Mouse (Mus musculus) cerebellum, adult 11-12 months (tissue): ENCODE measurements around the gene Prr18.

Experiments
- DNase-seq: peaks from one replicate; pipeline ENCODE4 v3.0.0; 2022

The Prr18 gene

GRCm38 (mm10) chr17:8390487-8390886 is 53.2 kb downstream of the Prr18 start:
- DNase-seq = no peak
